Mouse (Mus musculus) liver, embryonic 14.5 days (tissue): ENCODE data around the gene Sfi1.

ENCODE experiments used
- CTCF ChIP-seq: IDR thresholded peaks from 2 replicates; pipeline ENCODE4 v1.5.1; 2016; ENCODE audit warnings: antibody characterized with exemption, low read depth, control low read depth
- EP300 ChIP-seq: IDR thresholded peaks from 2 replicates; pipeline ENCODE4 v1.6.1; 2016; ENCODE audit warnings: antibody characterized with exemption, low read depth

DNA sequence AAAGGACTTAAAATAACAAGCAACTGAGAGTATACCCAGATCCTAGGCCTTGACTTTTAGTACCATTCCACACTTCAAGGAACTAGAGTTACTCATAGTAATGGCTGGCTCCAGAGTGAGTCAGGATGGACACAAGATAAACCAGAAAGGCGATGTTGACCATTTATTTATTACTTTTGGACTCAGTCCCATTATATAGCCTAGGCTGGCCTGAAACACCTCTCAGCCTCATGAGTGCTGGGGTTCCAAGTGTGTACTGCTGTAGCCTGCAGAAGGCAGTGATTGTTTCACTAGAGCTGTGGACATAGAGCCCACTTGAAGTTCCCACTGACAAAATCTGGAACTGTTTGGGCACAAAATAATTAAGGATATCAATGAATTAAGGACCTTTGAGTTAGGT lies 19.3 kb upstream of the Sfi1 start:
- no peak for TF ChIP-seq EP300
- TF ChIP-seq CTCF: no peak
